Mouse (Mus musculus) retina, adult 2 months (tissue): ENCODE measurements around the gene Ubash3a.
"Not testable (repeated sequence)": the region's sequence is repeated elsewhere in the genome, so short reads cannot be mapped to it uniquely, and the experiment has no call there.

ENCODE experiments used
- DNase-seq: peaks from one replicate; pipeline ENCODE4 v3.0.0-alpha.2; 2012; ENCODE audit warnings: low read depth, low spot score

The Ubash3a gene

DNA sequence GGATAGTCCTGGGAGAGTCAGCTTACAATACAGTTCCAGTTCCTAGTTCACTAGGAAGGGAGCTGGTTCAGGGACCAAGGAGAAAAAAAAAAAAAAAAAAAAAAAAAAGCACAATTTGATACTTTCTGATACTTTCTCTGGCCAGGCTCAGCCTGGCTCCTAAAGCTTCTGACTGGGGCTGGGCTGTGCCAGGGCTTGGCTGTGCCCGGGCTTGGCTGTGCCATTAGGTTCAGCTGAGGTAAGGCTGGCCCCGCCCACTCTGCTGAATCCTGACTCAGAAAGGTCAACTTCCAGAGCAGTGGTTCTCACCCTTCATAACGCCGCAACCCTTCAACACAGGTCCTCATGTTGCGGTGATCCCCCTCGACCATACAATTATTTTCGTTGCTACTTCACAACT lies 52.8 kb downstream of the Ubash3a start:
- DNase-seq: no peak

DNA sequence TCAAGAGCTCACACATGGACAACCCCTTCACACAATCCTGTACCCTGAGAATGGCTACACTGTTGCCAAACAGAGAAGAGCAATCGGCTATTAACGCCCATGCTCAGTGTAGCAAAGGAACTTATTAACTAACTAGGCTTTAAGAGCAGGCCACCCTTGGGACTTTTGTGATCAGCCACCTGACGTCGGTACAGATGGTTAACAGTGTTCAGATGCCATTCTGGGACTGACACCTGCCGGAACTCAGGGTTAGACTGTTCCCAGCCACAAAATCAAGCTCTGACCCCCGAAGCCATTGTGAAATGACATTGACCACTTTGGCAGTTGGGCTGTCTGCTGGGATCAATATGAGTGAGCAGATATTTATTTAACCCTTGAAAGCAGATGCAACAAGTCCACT lies 53.7 kb downstream of the Ubash3a start:
- DNase-seq: no peak

DNA sequence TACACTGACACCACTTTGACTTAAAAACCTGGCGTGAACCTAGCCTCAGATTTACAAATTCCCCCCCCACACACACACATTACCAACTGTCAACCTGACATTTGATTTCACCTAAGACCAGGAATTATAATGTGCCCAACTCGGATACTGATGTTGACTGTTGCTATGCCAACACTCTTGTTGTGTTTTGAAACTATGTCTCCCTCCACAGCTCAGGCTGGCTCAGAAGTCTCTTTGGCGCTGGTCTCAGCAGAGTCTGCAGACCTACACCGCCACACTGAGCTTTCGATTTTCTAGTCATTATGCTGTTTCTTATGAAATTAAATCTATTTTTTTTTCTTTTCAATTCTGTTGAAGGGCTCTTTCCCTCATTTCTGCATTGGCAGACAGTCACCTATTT lies 55.0 kb downstream of the Ubash3a start:
- DNase-seq: no peak

DNA sequence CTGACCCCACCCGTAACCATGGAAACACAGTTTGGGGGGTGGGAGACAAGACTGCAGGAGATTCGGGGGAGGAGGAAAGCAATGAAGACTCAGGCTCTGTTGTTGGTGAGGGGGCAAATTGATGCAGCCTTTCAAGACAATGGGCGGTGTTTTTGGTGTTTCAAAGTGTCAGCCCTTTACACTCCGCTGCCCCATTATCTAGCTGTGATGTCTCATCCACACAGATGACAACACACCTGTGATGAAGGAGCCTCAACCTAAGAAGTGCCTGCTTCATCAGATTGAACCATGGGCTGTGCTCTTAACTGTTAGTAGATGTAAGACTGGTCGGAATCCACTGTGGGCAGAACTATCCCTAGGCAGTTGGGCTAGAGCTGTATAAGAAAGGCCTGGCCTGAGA lies 56.1 kb downstream of the Ubash3a start:
- no peak for DNase-seq

DNA sequence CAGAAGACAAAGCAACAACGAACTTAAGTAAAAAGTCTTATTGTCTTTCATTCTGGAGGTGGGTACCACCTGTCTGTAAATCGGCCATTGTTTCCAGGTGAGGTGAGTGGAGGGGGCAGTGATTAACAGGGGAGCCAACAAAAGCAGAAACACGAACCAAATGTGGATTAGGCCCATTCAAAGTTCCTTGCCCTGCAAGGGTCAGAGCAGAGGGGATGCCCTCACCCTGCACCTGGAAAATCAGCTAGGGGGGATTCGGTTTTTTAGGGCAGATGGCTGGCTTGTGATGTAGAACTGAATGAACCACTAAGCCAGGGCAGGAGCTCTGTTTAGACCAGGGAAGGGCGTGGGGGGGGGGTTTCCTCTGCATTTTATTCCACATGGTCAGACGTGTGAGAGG lies 56.7 kb downstream of the Ubash3a start:
- DNase-seq: no peak

DNA sequence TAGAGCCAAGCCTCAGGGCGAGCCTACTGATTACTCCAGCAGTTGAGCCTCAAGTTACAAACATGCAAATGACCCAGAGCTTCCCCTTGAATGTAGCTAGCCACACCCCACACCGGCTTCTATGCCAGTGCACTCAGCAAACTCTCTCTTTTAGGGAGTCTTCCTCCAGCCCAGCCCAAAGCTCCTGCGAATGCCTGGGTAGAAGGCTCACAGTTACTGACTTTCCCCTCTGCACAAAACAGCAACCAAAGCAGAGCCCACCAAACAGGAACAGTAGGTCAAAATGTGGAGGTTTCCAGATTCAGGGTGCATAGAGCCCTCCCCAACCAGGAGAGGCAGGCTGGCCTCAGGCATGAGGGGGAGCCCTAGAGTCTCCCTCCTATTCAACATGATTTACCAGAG lies 57.5 kb downstream of the Ubash3a start:
- DNase-seq: no peak

DNA sequence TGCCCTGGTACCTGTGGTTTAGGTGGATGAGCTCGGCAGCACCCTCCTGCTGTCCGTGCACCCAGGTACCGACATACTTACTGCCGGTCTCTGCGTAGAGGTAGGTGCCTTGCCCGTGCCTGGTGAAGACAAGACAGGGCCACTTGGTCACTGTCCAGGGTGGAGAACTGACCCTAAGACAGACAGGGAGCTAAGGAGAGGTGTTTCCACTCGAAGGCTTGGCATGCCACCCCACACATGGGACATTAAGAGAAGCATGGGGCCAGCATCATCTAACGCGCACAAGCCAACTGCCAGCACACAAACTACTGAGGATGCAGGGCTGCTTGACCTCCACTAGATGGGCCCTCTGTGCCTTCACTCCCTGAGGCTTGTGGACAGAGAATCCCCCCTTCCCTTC lies 58.2 kb downstream of the Ubash3a start:
- DNase-seq: no peak

DNA sequence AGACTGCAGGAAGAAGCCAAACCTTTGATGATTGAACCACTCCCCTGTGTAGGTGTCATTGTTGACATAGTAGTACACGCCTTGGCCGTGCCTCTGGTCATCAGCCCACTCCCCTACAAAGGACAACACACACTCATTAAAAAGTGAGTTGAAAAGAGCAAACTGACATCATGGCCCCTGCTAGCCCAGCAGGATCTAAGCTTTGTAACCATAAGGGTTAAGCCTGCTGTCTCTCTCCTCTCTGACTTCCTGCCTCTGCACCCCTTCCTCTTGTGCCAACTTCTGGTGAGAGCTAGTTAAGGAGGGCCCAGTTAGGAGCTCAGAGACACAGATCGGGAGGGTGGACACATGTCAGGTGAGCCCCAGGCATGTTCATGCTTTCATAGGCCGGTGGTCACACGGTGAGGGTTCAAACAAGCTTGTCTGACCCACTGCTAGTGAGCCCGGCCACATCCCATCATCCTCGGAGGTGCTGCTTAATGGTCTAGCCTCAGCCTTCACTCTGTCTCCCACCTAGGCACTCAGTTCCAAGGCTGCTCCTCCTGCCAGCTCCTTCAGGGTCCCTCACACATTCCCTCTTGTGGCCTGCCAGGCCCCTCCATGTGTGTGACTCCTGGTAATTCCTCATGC lies 58.8 kb downstream of the Ubash3a start:
- DNase-seq: no peak

DNA sequence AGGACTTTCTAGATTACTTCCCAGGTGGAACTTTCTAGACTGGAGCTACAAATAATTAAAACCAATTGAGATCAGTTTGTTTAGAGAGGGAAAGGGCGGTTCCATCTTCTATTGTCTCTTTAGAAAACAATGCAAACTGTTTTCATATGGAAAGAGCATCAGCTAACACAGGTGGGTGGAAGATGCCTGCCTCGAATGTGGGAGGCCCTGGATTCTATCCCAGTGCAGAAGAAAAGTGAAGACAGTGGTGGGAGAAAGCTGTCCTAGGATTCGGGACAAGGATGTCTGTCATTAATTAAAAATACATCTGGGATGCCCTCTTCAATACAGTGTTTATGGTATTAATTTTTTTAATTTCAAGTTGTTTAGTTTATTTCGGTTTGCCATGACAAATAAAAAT lies 59.5 kb downstream of the Ubash3a start:
- no peak for DNase-seq

DNA sequence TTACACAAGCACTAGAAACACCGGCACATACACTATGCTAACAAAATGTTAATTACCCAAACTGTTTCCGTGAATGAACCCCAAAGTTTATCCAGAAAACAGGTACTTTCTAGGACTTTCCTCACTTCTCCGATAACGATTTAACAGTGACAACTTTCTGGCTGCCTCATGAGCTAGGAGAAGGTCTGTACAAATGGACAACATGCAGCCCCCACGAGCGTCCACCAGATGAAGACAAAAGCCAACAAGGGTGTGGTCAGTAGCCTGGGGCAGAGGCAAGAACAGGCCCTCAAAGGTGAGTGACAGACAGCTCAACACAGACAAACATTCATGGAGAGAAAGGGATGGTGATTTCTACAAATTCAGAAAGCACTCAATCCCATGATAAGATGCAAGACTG lies 59.9 kb downstream of the Ubash3a start:
- DNase-seq: no peak

DNA sequence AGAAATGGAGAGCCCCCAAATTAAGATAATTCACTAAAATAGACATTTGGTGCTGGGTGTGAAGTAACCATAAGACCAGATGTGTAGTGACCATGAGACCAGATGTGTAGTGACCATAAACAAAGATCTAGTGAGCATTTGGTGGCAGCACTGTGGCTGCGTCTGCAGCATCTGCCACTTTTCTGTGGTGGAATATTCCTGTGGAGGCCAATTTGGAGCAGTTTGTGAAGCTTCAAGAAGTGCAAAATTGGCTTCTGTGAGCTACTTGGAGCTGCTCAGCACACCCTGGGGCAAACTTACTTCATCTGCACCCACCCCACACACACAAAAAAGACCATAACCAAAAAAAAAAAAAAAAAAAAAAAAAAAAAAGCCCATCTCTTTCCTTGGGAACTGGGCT lies 60.3 kb downstream of the Ubash3a start:
- no peak for DNase-seq

DNA sequence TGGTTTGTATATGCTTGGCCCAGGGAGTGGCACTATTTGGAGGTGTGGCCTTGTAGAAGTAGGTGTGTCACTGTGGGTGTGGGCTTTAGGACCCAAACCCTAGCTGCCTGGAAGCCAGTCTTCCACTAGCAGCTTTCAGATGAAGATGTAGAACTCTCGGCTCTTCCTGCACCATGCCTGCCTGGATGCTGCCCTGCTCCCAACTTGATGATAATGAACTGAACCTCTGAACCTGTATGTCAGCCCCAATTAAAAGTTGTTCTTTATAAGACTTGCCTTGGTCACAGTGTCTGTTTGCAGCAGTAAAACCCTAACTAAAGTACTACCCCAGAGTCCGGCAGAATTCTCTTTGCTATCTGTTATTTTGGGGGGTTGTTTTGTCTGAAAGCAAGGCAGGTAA lies 62.1 kb downstream of the Ubash3a start:
- no peak for DNase-seq

DNA sequence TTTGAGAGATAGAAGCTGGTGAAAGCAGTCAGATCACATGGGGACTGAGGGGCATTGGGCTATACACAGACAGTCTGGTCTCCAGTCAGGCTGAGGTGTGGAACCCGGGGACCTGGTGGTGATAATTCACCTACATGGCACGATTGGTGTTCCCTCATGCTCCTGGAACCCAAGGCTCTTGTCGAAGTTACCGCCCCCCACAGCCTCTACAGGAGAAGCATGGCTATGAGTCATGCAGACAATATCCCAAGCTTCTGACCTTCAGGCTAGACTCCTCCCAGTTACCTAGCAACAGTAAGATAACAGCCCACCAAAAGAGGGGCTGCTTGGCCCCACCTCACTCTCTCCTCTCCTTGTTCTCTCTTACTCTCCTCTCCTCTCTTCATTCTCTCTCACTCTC lies 62.6 kb downstream of the Ubash3a start:
- no peak for DNase-seq

DNA sequence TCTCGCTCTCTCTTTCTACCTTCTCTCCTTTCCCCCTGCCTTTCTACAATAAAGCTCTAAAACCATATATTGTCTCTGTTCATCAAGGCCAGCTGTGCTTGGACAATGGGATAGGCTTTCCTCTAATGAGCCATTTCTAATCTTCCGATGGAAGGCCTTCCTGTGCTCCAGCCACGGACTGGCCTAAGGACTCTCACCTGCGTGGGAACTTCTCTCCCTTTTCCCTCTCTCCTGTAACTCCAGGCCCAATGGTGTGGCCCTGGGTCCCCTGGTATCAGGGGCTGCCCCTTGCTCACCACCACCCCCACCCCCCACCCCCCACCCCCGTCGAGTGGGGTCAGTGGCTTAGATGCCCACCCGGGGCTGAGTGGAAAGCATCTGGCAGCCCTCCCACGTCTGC lies 63.1 kb downstream of the Ubash3a start:
- not testable (repeated sequence) for DNase-seq

DNA sequence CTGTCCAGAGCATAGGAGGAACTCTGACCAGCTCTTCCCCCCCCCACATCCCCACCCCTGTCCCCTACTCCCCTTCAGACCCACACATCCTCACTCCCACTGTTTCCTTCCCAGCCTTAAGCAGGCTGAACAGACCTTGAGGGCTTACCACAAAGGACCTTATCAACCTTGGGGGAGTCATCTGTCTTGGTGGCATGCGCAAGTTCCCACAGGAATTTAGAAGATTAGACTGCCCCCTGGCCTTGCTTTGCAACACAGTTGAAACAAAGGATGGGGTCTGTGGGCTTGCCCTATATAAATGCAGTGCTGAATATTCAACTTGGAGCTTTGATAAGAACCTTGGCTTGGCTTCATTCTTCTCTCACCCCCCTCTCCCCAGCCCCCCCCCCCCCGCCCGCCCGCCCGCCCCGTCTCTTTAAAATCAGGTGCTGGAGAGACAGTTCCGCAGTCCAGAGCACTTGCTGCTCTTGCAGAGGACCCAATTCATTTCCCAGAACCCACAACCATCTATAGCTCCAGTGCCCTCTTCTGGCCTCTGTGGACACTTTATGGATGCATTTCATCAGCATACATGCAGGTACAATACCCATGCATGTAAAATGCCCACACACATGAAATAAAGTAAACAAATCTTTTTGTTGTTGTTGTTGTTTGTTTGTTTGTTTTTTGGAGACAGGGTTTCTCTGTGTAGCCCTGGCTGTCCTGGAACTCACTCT lies 63.6 kb downstream of the Ubash3a start:
- no peak for DNase-seq

DNA sequence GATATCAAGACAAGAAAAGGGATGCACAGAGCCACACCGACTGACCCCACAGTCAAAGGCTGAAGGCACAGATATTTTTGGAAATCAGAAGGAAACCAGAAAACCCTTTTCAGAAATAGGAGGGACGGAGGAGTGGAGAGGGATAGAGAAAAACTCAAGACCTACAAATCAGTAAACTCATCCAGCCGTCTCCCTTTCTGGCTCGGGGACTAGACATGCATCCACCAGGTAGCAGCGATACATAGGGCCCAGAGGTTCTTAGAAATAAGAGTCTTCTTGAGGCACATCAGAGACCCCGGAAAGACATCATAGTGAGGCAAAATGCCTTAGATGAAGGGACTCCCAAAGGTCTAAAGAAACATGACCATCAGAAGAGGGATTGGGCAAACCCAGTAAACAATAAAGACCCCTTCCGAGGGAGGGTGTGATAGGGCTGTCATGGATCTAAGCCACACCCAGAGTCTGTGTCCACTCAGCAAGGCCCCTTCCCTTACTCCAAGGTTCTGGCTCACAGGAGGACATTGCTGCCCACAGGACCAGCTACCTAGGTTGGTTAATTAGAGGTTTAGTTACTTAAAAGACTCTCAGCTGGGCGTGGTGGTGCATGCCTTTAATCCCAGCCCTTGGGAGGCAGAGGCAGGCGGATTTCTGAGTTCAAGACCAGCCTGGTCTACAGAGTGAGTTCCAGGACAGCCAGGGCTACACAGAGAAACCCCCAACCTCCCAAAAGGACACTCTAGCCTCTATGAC lies 64.9 kb downstream of the Ubash3a start:
- DNase-seq: no peak

DNA sequence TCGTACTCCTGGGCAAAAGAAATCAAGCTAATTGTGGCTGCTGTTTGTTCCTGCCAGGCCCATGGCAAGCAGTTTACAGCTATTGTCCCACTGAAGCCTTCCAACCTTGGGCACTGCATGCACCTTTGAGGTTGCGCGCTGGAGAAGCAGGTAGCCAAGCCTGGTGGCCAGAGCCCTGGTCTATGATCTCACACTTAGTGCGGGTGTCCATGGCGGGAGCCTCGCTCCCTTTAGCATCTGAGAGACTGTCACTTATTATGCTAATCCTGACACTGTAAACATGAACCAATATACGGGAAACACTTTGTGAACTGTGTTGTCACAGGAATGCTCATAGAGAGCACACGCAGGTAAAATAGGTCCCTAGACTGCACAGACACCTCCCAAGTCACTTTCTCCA lies 66.0 kb downstream of the Ubash3a start:
- DNase-seq: no peak

DNA sequence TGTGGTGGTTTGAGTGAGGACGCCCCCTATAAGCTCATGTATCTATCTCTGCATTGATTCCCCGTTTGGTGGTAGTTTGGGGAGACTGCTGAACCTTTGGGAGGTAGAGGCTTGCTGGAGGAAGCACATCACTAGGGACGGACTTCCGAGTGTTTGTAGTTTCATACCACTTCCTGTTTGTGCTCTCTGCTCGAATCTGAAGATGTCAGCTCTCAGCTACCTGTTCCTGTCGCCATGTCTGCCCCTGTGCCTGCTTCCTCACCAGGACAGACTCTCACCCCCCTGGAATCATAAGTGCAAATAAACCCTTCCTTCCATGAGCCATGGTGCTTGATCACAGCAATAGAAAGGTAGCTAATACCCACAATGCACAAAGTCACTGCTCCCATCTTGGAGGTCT lies 67.5 kb downstream of the Ubash3a start:
- DNase-seq: no peak

DNA sequence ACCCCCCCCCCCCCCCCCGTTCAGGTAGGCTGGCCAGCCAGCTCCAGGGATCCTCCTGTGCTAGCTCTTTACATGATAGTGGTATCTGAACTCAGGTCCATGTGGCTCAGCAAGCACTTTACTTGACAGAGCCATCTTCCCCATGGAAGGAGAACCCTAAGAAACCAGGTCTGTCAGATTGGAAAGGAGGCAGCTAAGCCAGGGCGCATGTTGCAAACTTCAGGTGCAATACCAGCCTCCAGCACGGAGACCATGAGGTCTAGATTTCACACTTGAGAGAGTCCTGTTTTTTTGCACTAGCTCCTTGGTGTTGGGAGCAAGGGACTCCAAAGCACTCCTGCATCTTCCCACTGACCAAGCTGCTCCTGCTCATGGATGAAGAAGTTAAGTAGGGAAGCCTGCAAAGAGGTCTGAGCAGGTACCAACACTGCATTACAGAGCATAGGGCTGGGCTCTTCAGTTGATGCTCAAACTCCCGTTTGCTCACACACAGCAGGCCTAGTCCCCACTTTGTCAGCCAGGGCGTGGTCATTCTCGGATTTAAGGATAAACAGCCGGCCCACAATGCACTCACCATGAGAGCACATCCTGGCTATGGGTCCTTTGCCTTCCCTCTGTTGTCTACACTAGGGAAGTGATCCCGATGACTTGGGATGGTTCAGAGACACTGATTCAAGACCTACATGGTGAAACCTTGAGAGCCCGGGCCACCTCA lies 68.7 kb downstream of the Ubash3a start:
- no peak for DNase-seq

DNA sequence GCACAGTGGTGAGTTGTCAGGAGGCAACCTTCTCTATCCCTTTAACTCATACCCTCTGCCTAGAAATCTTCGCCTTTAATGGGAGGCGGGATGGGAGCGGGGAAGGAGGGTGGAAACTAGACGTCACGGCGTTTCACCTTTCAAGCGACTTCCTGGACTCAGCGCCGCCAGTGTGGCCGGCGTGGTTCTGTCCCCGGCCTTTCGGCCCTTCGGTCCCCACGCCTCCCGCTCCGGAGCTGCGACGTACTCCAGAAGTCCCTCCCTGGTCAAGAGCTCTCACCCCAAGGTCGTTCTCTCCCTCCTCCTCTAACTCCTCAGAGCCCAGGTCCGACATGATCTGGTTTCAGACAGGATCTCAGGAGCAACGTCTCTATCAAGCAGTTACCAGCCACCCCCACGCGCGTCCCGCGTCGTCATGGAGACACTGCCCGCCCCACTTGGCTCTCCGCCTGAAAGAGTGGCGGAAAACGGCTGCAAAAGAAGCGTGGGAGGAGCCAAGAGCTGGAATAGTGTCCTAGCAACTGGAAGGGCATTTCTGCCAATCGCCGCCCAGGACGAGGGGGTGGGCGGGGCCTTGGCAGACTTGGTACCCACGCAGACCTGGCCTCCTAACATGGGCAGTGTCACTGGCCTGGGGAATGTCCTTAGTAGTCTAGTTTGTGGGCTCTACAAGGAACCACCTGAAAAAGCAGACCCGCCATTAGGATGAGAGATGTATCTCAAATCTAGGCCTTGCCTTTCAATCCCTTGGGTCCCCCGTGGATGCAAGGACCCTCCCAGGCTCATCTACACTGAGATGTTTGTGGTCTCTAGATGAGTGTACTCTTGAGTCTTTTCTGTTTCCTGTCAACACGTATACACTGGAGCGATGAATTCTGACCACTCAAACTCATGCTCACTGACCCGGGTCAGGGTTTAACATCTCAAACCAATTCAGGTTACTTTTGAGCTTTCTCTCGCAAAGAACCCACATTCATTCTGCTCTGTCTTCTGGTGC lies 69.5 kb downstream of the Ubash3a start, which contains the start of gene Rsph1:
Gene Rsph1 (minus strand): TSS at position 462 of the 997 bp plus-strand sequence.
- peak; percentile 22 for DNase-seq

DNA sequence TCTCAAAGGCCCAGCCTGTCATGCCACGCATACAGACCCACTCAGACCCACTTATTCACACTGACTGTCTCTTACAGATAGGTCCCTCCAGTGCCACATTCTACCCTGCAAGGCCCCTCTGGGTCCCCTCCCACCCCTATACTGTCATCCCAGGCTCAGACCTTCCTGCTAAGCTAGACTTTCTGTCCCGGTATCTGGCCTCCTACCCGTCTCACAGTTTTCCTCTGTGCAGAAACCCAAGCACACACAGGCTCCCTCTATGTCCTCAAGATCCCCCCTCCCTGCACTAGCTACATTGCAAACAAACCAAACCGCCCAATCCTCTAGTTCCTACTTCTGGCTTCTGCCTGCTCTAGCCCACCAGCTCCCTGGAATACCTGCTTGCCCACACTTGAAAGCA lies 70.3 kb downstream of the Ubash3a start:
- DNase-seq: no peak
